Mouse (Mus musculus) cerebellum, postnatal 10 days (tissue): Measurements from ENCODE around the gene Tnfaip6.

Experiments used
- DNase-seq, 2 experiments: peaks; one replicate each; pipeline ENCODE4 v3.0.0; 2021; ENCODE audit warnings: mixed read lengths in 2 of 2

The Tnfaip6 gene

DNA sequence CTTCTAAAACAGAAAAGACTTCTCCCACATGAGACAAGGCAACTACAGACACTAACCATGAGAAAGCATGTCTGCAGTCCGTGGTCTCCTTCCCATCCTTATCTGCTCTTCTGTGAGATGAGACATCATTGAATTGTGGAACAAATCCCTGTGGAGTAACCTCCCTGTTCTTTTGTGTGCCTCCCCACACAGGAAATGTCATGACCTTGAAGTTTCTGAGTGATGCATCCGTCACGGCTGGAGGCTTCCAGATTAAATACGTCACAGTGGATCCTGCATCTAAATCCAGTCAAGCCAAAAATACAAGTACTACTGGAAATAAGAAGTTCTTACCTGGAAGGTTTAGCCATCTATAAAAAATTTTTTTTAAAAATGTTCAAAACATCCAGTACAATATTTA, 17.8 kb downstream of the Tnfaip6 start:
- DNase-seq: no peak

DNA sequence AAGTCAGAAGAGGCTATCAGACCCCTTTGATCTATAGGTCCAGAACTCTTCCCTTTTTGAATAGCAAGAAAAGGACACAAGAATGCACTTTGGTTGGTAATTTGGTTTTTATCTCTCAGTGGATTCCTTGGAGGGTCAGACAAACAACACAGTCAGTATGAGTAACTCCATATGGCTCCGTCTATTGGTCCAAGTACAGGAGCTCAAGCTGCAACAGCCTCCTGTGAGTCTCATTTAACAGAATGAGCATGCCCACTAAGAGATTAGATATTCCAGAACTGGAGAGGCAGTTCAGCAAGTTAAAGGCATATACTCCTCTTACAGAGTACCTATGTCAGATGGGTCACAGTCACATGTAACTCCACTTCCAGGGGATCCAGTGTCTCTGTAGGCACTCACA, 19.3 kb downstream of the Tnfaip6 start:
- no peak for DNase-seq

DNA sequence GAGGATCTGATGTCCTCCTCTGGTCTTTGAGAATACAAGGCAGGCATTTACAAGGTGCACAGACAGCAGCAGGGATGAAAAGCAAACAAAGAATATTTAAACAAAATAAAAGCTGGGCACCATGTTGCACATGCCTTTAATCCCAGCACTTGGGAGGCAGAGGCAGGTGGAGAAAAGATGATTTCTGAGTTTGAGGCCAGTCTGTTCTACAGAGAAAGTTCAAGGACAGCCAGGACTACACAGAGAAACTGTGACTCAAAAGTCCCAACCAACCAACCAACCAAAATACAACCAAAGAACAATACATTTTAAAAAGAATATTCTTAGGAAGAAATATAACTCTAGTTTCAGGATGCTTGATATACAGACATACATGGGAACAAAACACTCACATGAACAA, 19.9 kb downstream of the Tnfaip6 start:
- no peak for DNase-seq

DNA sequence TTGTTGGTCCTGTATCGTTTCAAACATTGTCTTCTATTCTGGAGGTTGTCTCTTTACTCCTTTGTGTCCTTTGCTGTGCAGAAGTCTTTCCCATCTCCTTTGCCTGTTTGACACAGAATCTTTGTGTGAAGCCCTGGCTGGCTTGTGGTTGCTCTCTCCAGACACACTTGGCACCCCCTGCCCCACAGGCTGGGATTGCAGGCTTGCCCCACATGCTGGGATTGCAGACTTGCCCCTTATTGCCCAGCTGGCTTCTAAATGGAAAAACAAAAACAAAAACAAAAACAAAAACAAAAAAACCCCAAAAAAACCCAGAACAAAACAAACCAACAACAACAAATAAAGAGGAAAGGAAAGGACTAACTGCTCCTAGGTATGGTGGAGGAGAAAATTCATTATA, 30.8 kb downstream of the Tnfaip6 start:
- peak; percentile 44 to 71 for DNase-seq

DNA sequence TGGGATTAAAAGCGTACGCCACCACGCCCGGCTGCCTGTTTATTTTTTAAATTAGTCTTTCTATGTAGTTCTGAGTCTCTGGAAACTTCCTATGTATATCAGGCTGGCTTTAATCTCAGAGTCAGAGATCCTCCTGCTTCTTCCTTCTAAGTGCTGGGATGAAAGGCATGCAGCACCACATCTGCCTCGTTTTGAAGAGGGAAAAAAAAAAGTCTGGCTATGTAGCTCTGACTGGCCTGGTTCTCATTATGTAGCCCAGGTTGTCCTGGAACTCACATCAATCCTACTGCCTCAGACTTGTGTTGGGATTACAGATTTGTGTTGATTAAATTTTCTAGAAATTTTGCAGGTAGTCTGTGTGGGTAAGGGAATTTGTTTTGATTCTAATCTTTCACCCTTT, 33.0 kb downstream of the Tnfaip6 start:
- DNase-seq: no peak

DNA sequence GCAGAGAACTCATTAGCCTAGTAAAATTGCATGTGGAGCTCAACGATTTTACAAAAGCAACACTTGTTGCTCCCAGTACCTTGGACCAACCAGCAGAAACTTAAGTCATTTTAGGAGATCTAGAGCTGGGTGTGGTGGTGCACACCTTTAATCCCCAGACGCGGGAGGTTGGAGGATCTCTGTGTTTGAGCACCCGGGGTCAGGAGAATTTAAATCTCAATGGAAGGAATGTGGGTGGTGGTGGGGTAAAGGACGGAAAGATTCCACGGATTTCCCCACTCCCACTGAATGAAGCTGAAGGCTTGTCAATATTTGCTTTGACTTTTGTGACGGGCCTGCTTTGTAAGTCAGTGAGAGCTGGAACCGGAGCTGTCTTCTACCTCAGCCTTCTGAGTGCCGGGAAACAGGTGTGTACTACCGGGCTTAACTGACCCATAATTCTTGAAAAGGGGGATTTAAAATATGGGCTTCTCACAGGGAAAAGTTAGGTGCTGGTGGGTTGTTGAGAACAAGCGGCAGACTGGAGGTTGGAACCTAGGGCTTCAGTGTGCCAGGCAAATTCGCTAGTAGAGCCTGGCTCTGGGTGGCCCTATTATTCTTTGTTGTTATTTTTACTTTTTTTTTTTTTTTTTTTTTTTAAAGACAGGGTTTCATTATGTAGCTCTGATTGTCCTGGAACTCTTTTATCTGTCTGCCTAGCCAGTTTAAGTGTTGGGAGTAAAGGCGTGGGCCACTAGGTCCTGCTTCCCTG, 33.6 kb downstream of the Tnfaip6 start:
- DNase-seq: no peak

DNA sequence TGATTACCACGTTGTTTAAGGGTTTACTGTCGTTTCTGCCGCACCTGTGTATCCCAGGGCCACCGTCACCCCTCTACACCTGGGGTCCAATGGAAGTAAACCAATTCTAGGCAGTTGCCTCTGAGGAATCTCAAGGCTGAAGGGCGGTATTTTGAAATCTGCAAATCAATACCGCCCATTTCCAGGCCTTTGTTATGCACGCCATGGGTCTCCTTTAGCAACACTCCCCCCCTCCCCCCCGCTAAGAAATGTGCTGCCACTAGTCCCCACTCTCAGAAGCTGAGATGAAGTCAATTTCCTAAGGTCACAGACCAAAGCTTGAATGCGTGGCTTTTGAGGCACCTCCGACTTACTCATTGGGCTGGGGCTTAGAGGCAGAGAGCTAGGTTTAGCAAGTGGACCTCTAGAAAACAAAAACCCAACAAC, 34.3 kb downstream of the Tnfaip6 start:
- peak in 1 of 2 experiments; percentile 17 for DNase-seq

DNA sequence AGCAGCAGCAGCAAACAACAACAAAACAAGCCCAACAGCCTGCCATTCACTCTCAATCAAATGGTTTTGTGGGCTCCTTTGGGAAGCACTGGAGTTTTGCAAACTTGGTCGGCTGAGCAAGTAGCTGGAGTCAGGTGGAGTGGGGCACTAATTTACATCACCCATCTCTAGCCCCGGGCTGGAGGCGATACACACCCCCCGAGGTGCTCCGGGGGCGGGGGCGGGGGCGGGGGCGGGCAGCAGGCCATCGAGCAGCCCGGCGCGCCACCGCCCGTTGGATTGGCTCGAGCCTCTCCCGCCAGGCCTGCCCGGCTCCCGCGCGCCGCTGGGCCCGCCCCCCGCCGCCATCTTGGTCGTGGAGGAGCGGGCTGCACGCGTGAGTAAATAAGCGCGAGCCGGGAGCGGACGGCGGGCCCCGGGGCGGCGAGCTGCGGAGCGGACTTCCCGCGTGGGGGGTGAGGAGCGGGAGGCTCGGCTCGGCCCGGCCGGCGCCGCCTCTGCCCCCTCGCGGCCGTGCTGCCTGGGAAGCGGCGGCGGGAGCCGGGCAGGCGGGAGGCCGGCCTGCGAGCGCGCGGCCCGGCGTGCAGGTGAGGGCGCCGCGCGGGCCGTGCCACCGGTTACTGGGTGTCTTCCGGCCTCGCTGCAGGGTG, 34.8 kb downstream of the Tnfaip6 start, which contains the start of gene Rif1:
TSS of gene Rif1 (plus strand) at position 342 of the 650 bp plus-strand sequence.
- peak; percentile 93 to 96 for DNase-seq

DNA sequence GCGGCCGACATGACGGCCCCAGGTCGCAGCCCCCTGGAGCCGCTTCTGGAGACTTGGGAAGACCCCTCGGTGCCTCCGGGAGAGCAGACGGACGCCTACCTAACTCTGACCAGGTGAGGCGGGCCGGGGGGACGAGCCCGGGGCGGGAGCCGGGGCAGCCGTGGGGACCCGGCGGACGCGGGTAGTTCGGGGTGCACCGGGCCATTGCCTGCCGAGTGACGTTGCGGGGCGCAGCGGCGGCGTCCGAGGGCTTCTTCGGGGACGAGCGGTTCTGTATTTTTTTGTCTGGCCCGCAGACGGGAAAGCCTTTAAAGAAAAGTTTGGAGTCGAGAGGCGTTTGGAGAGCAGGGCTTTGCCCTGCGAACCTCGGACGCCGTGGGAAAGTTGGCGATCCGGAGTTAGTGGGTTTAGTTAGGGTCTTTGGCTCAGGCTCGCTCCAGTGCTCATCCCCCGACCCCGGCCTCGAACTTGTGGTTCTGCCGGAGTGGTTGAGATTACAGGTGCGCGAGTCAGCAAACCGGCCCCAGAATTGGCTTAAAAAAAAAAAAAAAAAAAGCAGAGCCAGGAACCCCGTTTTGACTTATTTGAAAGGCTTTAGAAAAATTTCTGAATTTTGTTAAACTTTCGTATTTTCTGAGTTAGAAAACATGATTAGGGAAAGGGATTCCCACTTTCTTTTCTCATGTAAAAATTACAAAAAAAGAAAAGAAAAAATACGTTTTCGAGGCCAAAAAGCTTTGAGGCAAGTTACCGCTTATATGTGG, 35.5 kb downstream of the Tnfaip6 start:
- DNase-seq: peak in 1 of 2 experiments; percentile 56

DNA sequence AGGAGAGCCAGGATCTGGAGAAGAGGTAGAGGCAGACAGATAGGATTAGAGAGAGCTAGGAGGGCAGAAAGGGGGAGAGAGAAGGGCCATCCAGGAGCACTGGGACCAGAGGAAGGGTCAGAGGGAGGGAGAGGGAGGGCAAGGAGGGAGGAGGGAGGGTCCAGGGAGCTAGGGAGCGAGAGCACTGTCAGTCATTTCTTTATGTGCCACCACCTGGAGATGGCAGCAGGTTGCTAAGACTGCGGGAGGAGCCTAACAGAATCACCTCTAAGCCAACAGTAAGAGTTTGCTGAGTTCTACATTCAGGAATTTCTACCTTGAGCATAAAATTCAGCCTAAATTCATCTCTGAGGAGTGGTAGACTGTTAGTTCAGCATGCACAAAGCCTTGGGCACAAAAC, 40.9 kb downstream of the Tnfaip6 start:
- no peak for DNase-seq

DNA sequence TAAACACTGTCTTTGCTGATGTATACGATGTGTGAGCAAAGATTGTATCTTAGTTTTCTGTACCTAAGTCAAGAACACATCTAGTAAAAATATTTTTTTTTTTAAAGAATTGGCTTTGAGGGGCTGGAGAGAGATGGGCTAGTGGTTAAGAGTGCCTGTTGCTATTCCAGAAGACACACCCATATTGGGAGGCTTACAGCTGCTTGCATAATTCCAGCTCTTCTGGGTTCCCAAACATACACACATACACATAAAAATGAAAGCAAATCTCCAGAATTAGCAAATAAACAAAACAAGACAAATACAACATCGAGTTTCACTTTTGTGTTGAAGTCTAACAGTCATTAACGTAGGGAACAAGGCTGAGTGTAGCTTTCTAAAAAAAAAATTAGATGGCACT, 46.2 kb downstream of the Tnfaip6 start:
- no peak for DNase-seq

DNA sequence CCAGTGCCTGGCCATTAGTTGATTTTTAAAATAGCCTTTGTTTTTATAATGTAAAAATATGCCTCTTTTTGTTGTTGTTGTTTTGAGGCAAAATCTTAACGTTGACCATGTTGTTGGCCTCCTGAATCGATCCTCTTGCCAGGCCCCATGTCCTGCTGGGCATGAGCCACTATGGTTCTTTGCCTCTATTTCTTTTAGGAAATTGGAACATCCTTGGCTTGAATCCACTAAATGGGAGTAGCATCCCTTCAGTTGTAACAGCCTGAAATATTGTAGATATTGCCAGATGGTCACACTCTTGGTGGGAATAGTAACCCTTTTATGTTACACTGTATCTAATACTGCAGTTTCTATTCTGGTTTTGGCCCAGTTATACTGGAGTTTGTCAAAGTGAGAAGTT, 46.8 kb downstream of the Tnfaip6 start:
- peak; percentile 63 to 72 for DNase-seq
